Mouse (Mus musculus) ES-CJ7 (cell line): ENCODE results near the gene Tbpl1.

Experiments used
- DNase-seq: peaks from one replicate; pipeline ENCODE4 v3.0.0; 2011; ENCODE audit warnings: low read depth, low spot score

Tbpl1 gene

DNA sequence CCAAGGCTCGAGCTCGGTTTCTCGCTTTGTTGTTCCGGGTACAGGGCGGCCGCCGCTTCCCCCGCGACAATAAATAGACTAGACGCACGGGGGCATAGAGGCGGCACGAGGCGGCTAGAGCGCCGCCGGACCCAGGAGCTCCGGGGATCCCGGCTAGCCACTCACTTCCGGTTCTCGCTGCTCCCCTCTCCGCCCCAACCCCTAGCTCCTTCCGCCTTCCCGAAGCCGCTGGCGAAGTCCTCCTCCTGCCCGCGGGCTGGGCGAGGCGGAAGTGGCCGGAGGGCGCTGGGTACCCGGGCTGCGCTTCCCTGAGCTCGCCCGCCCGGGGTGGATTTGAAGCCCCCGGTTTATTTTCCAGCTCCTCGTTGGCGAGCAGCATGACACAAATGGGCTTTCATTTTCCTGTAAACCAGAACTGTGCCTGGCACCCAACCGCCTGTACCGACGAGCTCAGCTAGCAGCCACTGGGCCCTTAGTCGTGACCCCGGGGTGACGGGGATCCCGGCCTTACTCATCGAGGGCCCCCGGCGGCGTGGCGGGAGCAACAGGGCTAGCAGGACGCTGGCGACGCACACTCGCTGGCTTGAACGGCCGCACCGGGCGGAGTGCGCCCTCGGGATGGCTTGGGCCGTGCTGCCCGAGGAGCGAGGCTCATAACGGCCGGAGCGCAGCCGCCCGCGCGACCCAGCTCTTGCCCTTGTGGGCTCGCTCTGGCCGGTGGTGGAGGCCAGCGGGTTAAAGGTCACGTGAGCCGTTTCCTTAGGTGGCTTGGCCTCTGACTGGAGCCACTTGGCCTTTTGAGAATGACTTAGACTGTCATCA is at the start of gene Tbpl1:
TSS of gene Tbpl1 (minus strand) at position 667 of the 822 bp plus-strand sequence.
- peak; percentile 94 for DNase-seq

- no peak for DNase-seq
These were observed 49.7 kb upstream of the Tbpl1 start for GRCm38 (mm10) chr10:22781466-22781865.

GRCm38 (mm10) chr10:22777939-22778338 is 46.2 kb upstream of the Tbpl1 start:
- peak; percentile 53 for DNase-seq

GRCm38 (mm10) chr10:22776007-22776698 is 44.4 kb upstream of the Tbpl1 start:
- DNase-seq, result peak; percentile 15

DNA sequence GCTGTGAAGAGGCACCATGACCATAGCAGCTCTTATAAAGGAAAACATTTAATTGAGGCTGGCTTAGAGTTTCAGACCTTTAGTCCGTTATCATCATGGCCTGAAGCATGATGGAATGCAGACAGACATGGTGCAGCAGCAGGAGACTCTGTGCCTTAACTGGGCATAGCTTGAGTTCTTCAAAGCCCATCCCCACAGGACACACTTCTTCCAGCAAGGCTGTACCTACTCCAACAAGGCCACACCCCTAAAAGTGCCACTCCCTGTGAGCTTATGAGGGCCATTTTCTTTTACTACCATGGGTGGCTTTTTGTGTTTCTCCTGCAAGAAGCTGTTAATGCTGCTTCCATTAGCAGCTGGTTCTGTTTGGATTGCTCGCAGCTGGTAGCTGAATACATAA is 43.7 kb upstream of the Tbpl1 start:
- DNase-seq, result no peak

GRCm38 (mm10) chr10:22774626-22775025 is 42.9 kb upstream of the Tbpl1 start:
- DNase-seq, result no peak

DNA sequence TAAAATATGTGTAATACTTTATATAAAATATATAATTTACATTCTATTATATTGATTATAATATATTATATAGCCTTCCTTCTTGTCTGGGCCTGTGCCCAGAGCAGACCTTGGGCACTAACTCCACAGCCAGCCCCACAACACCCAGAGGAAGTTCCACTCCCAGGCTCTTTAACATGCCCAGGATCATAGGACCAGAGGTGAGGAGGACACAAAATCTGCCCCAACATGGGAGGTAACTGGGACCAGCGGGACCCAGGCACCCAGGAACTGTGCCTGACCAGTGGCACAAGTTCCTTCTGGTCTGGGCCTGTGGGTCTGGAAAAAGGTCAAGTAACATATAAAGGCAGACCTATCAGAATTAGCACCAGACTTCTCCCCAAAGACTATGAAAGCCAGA is 22.5 kb upstream of the Tbpl1 start:
- DNase-seq, result no peak

- DNase-seq, result no peak
These were observed 19.5 kb upstream of the Tbpl1 start for GRCm38 (mm10) chr10:22751175-22751682.

GRCm38 (mm10) chr10:22746334-22747322 is 14.9 kb upstream of the Tbpl1 start:
- no peak for DNase-seq

DNA sequence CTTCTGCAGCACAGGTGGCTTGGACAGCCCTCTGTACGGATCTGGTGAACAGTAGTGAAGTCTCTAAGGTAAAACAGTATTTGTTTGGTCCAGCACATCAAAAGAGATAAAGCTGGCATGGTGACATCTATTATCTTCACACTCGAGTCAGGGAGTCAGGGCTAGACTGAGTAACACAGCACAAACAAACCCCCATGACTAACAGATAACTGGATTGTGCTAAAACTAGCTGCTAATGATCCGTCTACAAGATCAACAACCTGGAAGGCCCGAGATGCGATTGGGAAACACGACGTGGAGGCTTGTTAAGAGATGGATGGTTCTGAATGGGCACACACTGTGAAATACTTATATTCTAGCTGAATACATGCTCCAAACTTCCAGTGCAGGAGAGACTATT is 14.2 kb upstream of the Tbpl1 start:
- DNase-seq, result no peak

DNA sequence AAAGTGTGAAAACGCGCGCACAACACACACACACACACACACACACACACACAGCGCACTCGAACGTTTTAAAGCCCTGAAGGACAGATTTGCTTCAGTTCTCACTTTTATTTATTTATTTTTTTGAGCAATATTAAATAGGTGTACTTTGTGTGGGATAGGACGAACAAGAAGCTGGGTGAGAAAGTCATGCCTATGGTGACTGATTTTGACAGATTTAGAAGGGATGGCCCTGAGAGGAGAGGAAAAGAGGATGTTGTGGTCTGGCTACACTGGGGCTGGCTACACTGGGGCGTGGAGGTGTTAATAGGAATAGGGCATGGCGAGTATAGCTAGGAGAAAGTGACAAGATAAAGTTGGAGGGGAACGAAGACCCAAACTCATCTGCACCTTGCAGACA is 443 bp upstream of the Tbpl1 start:
- DNase-seq, result no peak

GRCm38 (mm10) chr10:22730992-22731271 is 806 bp downstream of the Tbpl1 start:
- no peak for DNase-seq

DNA sequence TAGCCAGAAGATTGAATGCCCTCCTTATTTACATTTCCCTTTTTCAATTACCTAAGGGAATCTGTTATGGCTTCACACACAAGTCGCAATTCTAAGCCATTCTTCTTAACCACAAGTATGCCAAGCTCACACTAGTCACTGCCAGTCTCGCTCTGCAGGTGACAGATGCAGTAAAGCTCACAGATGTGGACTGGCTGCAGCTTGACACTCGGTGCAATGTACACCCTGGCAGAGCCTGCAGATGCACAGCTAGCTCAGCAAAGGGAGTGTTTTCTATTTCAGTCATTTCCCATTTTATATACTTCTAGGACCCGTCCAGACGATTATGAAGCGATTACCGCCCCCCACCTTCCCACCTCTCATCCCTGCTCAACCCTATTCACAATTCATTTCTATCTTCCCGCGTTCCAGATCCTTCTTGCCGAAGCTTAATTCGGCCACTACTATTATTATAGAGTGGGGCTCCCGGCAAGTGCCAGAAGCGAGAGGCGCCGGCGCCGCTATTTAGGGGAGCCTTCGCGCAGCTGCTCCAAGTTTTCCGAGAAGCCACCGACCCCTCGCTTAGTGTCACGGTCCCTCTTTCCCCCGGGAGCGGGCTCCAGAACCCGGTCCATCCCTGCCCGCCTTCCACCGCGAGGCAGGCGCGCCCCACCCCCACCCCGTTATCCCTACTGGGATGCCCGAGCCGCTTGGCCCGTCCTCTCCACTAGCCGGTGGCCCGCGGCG is 1.3 kb downstream of the Tbpl1 start:
- DNase-seq, result no peak

GRCm38 (mm10) chr10:22728257-22728656 is 3.5 kb downstream of the Tbpl1 start:
- DNase-seq, result no peak

DNA sequence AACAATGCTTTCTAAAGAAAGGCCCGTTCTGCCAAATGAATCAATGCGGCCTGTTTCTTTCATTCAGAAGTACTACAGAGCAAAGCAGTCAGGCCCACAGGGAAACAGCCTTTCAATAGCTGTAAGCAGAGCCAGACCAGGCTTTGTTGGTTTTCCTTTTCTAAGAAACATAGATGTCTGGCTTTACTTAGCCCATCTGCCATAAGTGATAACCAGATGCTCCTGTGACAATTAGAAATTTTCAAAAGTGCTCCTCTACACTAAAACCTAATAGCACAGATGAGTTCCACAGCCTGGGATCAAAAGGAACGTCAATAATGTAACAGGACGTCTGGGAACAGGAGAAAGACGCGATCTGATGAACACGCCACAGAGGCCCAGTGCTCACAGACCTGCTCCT is 5.4 kb downstream of the Tbpl1 start:
- no peak for DNase-seq

DNA sequence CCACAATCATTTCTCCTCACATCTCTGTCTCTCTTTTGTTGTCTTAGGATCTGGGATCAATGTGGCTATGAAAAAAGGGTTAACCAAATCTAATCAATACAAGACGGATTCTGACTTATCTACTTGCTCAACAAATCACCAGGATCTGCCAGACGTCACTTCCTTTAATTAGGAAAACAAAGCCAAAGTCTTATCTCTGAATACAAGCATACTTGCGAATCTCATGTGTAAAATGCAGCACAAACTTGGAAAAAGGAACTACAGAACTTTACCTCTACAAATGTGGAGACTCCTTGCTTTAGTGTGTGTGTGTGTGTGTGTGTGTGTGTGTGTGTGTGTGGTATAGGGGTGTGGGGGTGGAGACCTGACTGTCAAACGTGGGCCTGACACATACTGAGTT is 6.6 kb downstream of the Tbpl1 start:
- DNase-seq, result no peak

GRCm38 (mm10) chr10:22720781-22721529 is 10.8 kb downstream of the Tbpl1 start:
- no peak for DNase-seq

DNA sequence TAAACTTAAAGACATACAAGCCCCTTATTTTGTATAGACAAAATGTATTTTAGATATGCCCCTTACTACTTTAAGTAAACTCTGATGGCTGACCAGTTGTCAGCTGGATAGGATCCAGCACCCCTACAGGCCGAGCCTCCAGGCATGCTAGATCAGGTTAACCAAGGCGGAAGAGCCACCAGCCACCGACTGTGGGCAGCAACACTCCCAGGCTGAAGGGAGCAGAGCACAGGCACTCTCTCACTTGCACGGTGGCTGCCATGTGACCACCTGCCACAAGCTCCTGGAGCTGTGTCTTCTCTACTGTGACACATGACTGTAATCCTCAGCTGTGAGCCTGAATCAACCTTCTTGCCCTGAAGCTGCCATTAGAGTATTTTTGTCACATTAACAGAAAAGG is 13.3 kb downstream of the Tbpl1 start:
- DNase-seq, result no peak

GRCm38 (mm10) chr10:22714520-22714919 is 17.2 kb downstream of the Tbpl1 start:
- DNase-seq, result peak; percentile 66

DNA sequence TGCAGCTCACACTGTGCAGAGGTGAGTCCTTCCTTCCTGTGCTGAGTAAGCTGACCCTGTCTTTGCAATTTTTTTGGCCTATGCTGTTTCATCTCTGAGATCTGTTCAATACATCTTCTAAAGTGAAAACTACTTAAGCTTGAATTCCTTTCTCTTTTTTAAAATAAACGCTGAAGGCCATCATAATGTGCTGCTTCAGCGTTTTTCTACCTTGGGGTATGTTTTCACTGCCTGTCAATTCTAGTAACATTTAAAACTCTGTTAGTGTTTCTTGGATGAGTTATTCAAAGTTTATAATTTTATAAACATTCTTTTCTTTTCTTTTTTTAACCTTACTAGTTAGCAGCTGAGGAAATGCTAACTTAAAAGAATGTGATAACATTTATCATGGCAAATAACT is 18.8 kb downstream of the Tbpl1 start:
- no peak for DNase-seq
